Mouse (Mus musculus) liver, embryonic 11.5 days (tissue): ENCODE results near the gene Slc4a1. TPM values are rescaled to one million over a fixed set of nuclear protein-coding genes. Genes with fewer than 3 reads are reported as not detected.
"Not testable (repeated sequence)": the region's sequence is repeated elsewhere in the genome, so short reads cannot be mapped to it uniquely, and the experiment has no call there.

Experiments used
- ATAC-seq: fragments of 200-750 bp; cut with Nextera tagmentation; replicated peaks from 2 replicates; pipeline ENCODE4 v1.8.0; 2017; ENCODE audit warnings: moderate number of reproducible peaks, mild to moderate bottlenecking, moderate TSS enrichment, moderate library complexity; ENCODE audit not compliant: low FRiP score
- DNase-seq: peaks from one replicate; pipeline ENCODE4 v3.0.0-alpha.2; 2017; ENCODE audit warnings: low spot score
- H3K27ac ChIP-seq: fragments of 300-500 bp; sonication (generic); 2 replicates; pipeline ENCODE4 v1.5.1; 2014; ENCODE audit warnings: mild to moderate bottlenecking, low read depth, low read length, control low read depth
- H3K27me3 ChIP-seq: fragments of 300-500 bp; sonication (generic); replicated peaks from 2 replicates; pipeline ENCODE4 v1.6.1; 2014; ENCODE audit warnings: low read length, mixed read lengths; ENCODE audit not compliant: control insufficient read depth, insufficient read depth
- H3K36me3 ChIP-seq: fragments of 300-500 bp; sonication (generic); 2 replicates; pipeline ENCODE4 v1.6.1; 2014; ENCODE audit warnings: mild to moderate bottlenecking, low read length, moderate library complexity, mixed read lengths; ENCODE audit not compliant: control insufficient read depth, insufficient read depth
- H3K4me1 ChIP-seq: fragments of 300-500 bp; sonication (generic); replicated peaks from 2 replicates; pipeline ENCODE4 v1.6.1; 2014; ENCODE audit warnings: low read length, mixed read lengths; ENCODE audit not compliant: control insufficient read depth, insufficient read depth
- H3K4me2 ChIP-seq: fragments of 300-500 bp; sonication (generic); 2 replicates; pipeline ENCODE4 v1.6.1; 2014; ENCODE audit warnings: mild to moderate bottlenecking, control low read depth, moderate library complexity
- H3K4me3 ChIP-seq: fragments of 300-500 bp; sonication (generic); 2 replicates; pipeline ENCODE4 v1.5.1; 2014; ENCODE audit warnings: low read depth, low read length, control low read depth
- H3K9ac ChIP-seq: fragments of 300-500 bp; sonication (generic); 2 replicates; pipeline ENCODE4 v1.6.1; 2014; ENCODE audit warnings: low read depth, low read length, control low read depth
- H3K9me3 ChIP-seq: fragments of 300-500 bp; sonication (generic); 2 replicates; pipeline ENCODE4 v1.6.1; 2016; ENCODE audit warnings: low read length, inconsistent platforms, mixed read lengths; ENCODE audit not compliant: control insufficient read depth
- WGBS: fragments of 180-500 bp; shearing (Covaris S2); extraction: QIAGEN DNeasy Blood & Tissue Kit; methylation state at CpG from one replicate; pipeline ENCODE4 v1.1.7; 2014; 5-methylcytosine and 5-hydroxymethylcytosine counted together
- polyA plus RNA-seq: library from polyadenylated mRNA; unstranded; fragments of >200 nt; fragmentation: Nextera tagmentation; extraction: Ambion mirVana; gene quantifications from 2 replicates; pipeline ENCODE4 v1.2.1, GENCODE M21; 2014

Gene Slc4a1
- 191 and 229 TPM in 2 replicates for polyA plus RNA-seq

DNA sequence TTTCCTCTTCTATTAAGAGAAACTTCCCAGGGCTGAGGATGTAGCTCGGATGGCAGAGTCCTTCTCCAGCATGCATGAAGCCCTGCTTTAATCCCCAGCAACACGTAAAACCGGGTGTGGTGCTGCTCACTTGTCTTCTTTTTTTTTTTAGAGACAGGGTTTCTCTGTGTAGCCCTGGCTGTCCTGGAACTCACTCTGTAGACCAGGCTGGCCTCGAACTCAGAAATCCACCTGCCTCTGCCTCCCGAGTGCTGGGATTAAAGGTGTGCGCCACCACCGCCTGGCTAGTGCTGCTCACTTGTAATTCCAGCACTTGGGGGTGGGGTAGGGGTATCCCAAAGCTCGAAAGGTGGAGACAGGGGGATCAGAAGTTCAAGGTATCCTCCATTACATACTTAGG lies at the start of gene Slc4a1:
TSS of gene Slc4a1 (minus strand) at position 101 of the 400 bp plus-strand sequence.
- H3K4me3 ChIP-seq: peak within 1 kb of the TSS; percentile 63
- WGBS: 70% methylated on average over 8 of the region's 8 CpGs
- not testable (repeated sequence) for H3K9me3 ChIP-seq, ATAC-seq, DNase-seq, H3K36me3 ChIP-seq
- H3K4me2 ChIP-seq: peak within 1 kb of the TSS; percentile 58
- peaks cover 27% of the 10 kb centered on the region for H3K4me1 ChIP-seq
- peak within 1 kb of the TSS; percentile 84 for H3K9ac ChIP-seq
- H3K27me3 ChIP-seq: peaks cover 23% of the 10 kb centered on the region
- H3K27ac ChIP-seq: peak within 1 kb of the TSS; percentile 88

GRCm38 (mm10) chr11:102415034-102415802 lies 49.2 kb upstream of the Slc4a1 start:
- no peak overlapping the region for H3K4me3 ChIP-seq
- no peaks in the 10 kb centered on the region for H3K9me3 ChIP-seq
- no peaks in the 10 kb centered on the region for H3K36me3 ChIP-seq
- H3K4me1 ChIP-seq: 0 out of 2 replicates have a peak, but pooled peaks cover 2% of the 10 kb centered on the region
- no peak for ATAC-seq
- H3K4me2 ChIP-seq: no peak overlapping the region
- H3K27me3 ChIP-seq: no peaks in the 10 kb centered on the region; the same call in 1 of the 2 replicates
- 70% methylated on average over 10 of the region's 10 CpGs for WGBS
- no peak overlapping the region for H3K9ac ChIP-seq
- no peak for DNase-seq
- no peak overlapping the region for H3K27ac ChIP-seq

DNA sequence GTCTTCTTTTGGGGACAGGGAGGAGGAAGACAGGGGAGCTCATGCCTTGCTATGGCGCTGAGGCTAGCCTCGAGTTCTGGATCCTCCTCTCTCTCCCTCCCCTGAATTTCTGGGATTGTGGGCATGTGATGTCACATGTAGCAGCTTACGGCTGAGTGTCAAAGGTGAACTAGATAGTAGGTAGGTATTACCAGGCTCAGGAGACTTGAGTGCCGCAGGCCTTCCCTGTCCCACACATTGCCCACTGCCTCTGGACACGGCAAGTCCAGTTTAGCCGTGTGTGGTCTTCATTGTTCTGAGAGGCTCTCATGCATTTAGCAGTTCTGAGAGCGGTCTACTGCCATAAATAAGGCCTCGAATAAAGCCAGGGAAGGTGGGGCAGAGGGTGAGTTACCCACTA lies 47.1 kb upstream of the Slc4a1 start:
- H3K36me3 ChIP-seq: no peaks in the 10 kb centered on the region
- H3K27me3 ChIP-seq: no peaks in the 10 kb centered on the region
- H3K9ac ChIP-seq: no peak overlapping the region
- DNase-seq (no peak), ATAC-seq (no peak)
- peaks cover 13% of the 10 kb centered on the region for H3K4me1 ChIP-seq
- no peak overlapping the region for H3K4me2 ChIP-seq
- no peak overlapping the region for H3K4me3 ChIP-seq
- 76% methylated on average over 8 of the region's 8 CpGs for WGBS
- H3K27ac ChIP-seq: no peak overlapping the region
- H3K9me3 ChIP-seq: no peaks in the 10 kb centered on the region

DNA sequence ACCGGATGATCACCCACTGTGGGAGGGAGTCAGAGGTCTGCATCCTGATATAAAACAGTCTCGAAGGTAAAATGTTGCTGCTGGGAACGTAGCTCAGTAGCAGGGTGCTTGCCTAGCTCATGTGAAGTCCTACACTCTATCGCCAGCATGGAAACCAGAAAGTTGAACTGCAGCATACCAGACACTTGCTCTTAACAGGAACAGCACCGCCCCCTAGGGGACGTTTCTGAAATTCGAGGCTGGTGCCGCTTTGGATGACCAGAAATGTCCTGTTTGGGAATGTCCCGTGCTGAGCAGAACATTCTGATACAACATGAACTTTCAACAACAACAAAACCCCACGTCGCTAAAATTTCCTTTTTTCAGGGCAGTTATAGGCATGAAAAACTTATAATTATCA lies 45.7 kb upstream of the Slc4a1 start:
- ATAC-seq (0 out of 2 replicates have a peak, but pooled peaks have one; percentile 10), DNase-seq (peak; percentile 83)
- Histone ChIP-seq H3K36me3 (no peaks in the 10 kb centered on the region), H3K4me3 (no peak overlapping the region), H3K4me1 (peaks cover 13% of the 10 kb centered on the region), H3K27me3 (no peaks in the 10 kb centered on the region), H3K9me3 (no peaks in the 10 kb centered on the region), H3K27ac (no peak overlapping the region), H3K4me2 (no peak overlapping the region), H3K9ac (no peak overlapping the region)
- WGBS: 7% methylated on average over 11 of the region's 11 CpGs

GRCm38 (mm10) chr11:102411061-102411460 lies 45.1 kb upstream of the Slc4a1 start:
- no peaks in the 10 kb centered on the region for H3K9me3 ChIP-seq
- no peak overlapping the region; the same call in 1 of the 2 replicates for H3K9ac ChIP-seq
- H3K4me3 ChIP-seq: no peak overlapping the region
- no peaks in the 10 kb centered on the region for H3K36me3 ChIP-seq
- 79% methylated on average over 3 of the region's 3 CpGs for WGBS
- no peak for ATAC-seq
- DNase-seq: no peak
- peaks cover 16% of the 10 kb centered on the region for H3K4me1 ChIP-seq
- H3K27me3 ChIP-seq: no peaks in the 10 kb centered on the region
- H3K4me2 ChIP-seq: no peak overlapping the region
- H3K27ac ChIP-seq: no peak overlapping the region

- not testable (repeated sequence) for H3K36me3 ChIP-seq, H3K4me3 ChIP-seq, H3K27ac ChIP-seq, H3K9me3 ChIP-seq, H3K4me2 ChIP-seq, ATAC-seq, H3K9ac ChIP-seq, H3K27me3 ChIP-seq, DNase-seq
- H3K4me1 ChIP-seq: peaks cover 19% of the 10 kb centered on the region
- 84% methylated on average over 3 of the region's 3 CpGs for WGBS
Observed at GRCm38 (mm10) chr11:102410345-102410744, 44.3 kb upstream of the Slc4a1 start.

- Histone ChIP-seq H3K27me3 (no peaks in the 10 kb centered on the region), H3K4me1 (peaks cover 22% of the 10 kb centered on the region), H3K9ac (peak overlapping the region; percentile 74; the same call in 1 of the 2 replicates), H3K4me3 (no peak overlapping the region), H3K27ac (peak overlapping the region; percentile 98), H3K9me3 (no peaks in the 10 kb centered on the region), H3K4me2 (0 out of 2 replicates have a peak overlapping the region, but pooled peaks have one; percentile 94), H3K36me3 (peaks cover under 1% of the 10 kb centered on the region; the same call in 1 of the 2 replicates)
- WGBS: 74% methylated on average over 3 of the region's 3 CpGs
- DNase-seq (peak; percentile 31), ATAC-seq (no peak)
Observed at GRCm38 (mm10) chr11:102409795-102410330, 43.9 kb upstream of the Slc4a1 start.

GRCm38 (mm10) chr11:102408888-102409794 lies 43.1 kb upstream of the Slc4a1 start:
- H3K4me2 ChIP-seq: peak overlapping the region; percentile 94
- peaks cover 27% of the 10 kb centered on the region for H3K4me1 ChIP-seq
- peak overlapping the region; percentile 67 for H3K4me3 ChIP-seq
- H3K36me3 ChIP-seq: peaks cover 8% of the 10 kb centered on the region; the same call in 1 of the 2 replicates
- DNase-seq (peak; percentile 35), ATAC-seq (no peak)
- peak overlapping the region; percentile 98 for H3K27ac ChIP-seq
- peak overlapping the region; percentile 74 for H3K9ac ChIP-seq
- WGBS: 37% methylated on average over 15 of the region's 15 CpGs
- H3K27me3 ChIP-seq: no peaks in the 10 kb centered on the region
- no peaks in the 10 kb centered on the region for H3K9me3 ChIP-seq
